Mouse (Mus musculus) embryonic fibroblast, embryonic 13.5 days (primary cell): ENCODE results near the gene Usp29.

Experiments used
- CTCF ChIP-seq: IDR thresholded peaks from 2 replicates; pipeline ENCODE4 v1.5.1; 2011; ENCODE audit warnings: mild to moderate bottlenecking, control low read depth, low read length, moderate library complexity, borderline replicate concordance; ENCODE audit not compliant: insufficient read depth
- POLR2A ChIP-seq: IDR thresholded peaks from 2 replicates; pipeline ENCODE4 v1.6.1; 2011; ENCODE audit warnings: low read depth, mild to moderate bottlenecking, control low read depth, low read length, moderate library complexity

DNA sequence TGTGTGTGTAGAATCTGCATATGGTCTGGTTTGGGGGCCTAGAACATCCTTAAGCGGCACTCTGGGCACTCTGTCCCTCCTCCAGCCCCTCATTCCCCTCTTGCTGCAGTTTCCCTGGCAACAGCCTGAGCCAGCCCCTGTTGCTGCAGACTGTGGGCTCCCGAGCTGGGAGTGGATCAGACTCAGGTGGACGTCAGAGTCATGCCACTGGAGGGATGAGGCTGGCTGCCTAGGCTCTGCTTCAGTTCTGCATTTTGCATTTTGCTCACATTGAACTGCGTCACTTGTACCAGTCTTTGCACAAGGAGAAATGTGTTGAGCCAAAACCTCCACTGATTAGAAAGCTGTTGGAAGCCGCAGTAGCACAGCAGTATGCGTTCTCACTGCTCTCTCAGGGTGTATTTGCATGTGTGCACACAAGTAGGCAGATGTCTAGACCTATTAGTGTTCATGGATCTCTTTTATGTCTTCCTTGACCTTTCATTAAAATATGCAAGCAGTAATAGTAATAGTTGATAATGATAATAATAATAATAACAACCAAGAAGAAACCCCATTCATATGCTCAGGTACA, 151.2 kb downstream of the Usp29 start:
- TF ChIP-seq CTCF (no peak), POLR2A (no peak)
